Mouse (Mus musculus) lung, postnatal 25 days (tissue): ENCODE measurements at regions not wholly inside any gene's neighbourhood (a gene's known extent, or its start where the extent isn't known, plus 50 kb on each side); places are given as distances from the start of the nearest gene placed in this dataset.

Source experiments
- DNase-seq: peaks from one replicate; pipeline ENCODE4 v3.0.0; 2022; ENCODE audit warnings: low spot score

GRCm38 (mm10) chr16:53011847-53012246 lies 558.0 kb upstream of the Alcam start:
- DNase-seq, result peak; percentile 39

GRCm38 (mm10) chr16:52988852-52989397 lies 535.1 kb upstream of the Alcam start:
- peak; percentile 9 for DNase-seq

GRCm38 (mm10) chr16:52984336-52984735 lies 530.5 kb upstream of the Alcam start:
- no peak for DNase-seq

GRCm38 (mm10) chr16:52980995-52981394 lies 527.1 kb upstream of the Alcam start:
- no peak for DNase-seq

GRCm38 (mm10) chr16:52972811-52973210 lies 518.9 kb upstream of the Alcam start:
- no peak for DNase-seq

GRCm38 (mm10) chr16:52947679-52948078 lies 493.8 kb upstream of the Alcam start:
- no peak for DNase-seq

- no peak for DNase-seq
Observed at GRCm38 (mm10) chr16:52934749-52935148, 480.9 kb upstream of the Alcam start.

- DNase-seq, result no peak
Observed at GRCm38 (mm10) chr16:52931978-52932377, 478.1 kb upstream of the Alcam start.

GRCm38 (mm10) chr16:52892467-52893255 lies 438.8 kb upstream of the Alcam start:
- DNase-seq, result no peak

GRCm38 (mm10) chr16:52879463-52880114 lies 425.7 kb upstream of the Alcam start:
- no peak for DNase-seq

- no peak for DNase-seq
Observed at GRCm38 (mm10) chr16:52867833-52868232, 414.0 kb upstream of the Alcam start.

- DNase-seq, result no peak
Observed at GRCm38 (mm10) chr16:52863554-52863953, 409.7 kb upstream of the Alcam start.

- DNase-seq, result no peak
Observed at GRCm38 (mm10) chr16:52861263-52861662, 407.4 kb upstream of the Alcam start.

GRCm38 (mm10) chr16:52858441-52859209 lies 404.8 kb upstream of the Alcam start:
- peak; percentile 33 for DNase-seq

- DNase-seq, result no peak
Observed at GRCm38 (mm10) chr16:52851129-52851528, 397.3 kb upstream of the Alcam start.

GRCm38 (mm10) chr16:52818976-52819375 lies 365.1 kb upstream of the Alcam start:
- DNase-seq, result no peak

- DNase-seq, result no peak
Observed at GRCm38 (mm10) chr16:52811219-52811618, 357.3 kb upstream of the Alcam start.

- DNase-seq, result no peak
Observed at GRCm38 (mm10) chr16:52804365-52804764, 350.5 kb upstream of the Alcam start.

- DNase-seq, result no peak
Observed at GRCm38 (mm10) chr16:52799715-52800392, 346.0 kb upstream of the Alcam start.

- DNase-seq, result no peak
Observed at GRCm38 (mm10) chr16:52795184-52795583, 341.3 kb upstream of the Alcam start.

- no peak for DNase-seq
Observed at GRCm38 (mm10) chr16:52789946-52790345, 336.1 kb upstream of the Alcam start.

- no peak for DNase-seq
Observed at GRCm38 (mm10) chr16:52747744-52748143, 293.9 kb upstream of the Alcam start.
